In genomic region chr7:81570752-81571107, GRCm38 (mm10) we compare ENCODE assay signal across 8 mouse cellular contexts. TPM values are rescaled to one million over a fixed set of nuclear protein-coding genes. Genes with fewer than 3 reads are reported as not detected.
DNase-seq lines count a peak whose midpoint lies in the region; ATAC-seq and TF ChIP-seq lines count a peak whose summit lies in the region.

No protein-coding gene starts in this region.

- WGBS in heart, embryonic 16.5 days = 2% methylated on average over 5 of the region's 5 CpGs
- WGBS in bone marrow, adult 2 months = 4% methylated on average over 5 of the region's 5 CpGs
- 5% methylated on average over 5 of the region's 5 CpGs for WGBS in hindbrain, embryonic 15.5 days
- 6% methylated on average over 5 of the region's 5 CpGs for WGBS in midbrain, embryonic 13.5 days

- H3K9me3 ChIP-seq in heart, embryonic 16.5 days (replicated peaks; ENCODE audit: control insufficient read depth, low read length) = no peaks in the 10 kb centered on the region
- no peaks in the 10 kb centered on the region for H3K9me3 ChIP-seq in hindbrain, embryonic 15.5 days
- H3K9me3 ChIP-seq in midbrain, embryonic 13.5 days = no peaks in the 10 kb centered on the region

- H3K4me2 ChIP-seq in heart, embryonic 16.5 days (ENCODE audit: low read depth, low read length) = peak overlapping the region; percentile 63
- H3K4me2 ChIP-seq in hindbrain, embryonic 15.5 days = peak overlapping the region; percentile 65
- peak overlapping the region; percentile 72 for H3K4me2 ChIP-seq in midbrain, embryonic 13.5 days (replicated peaks)

- intact Hi-C loops in heart, postnatal 14 days (cut with DNase I) = loop anchor here (1.0 to 5.0 kb wide), 2 partner anchors 47 to 223 kb away; partner anchors contain the start of gene Rps17

- peaks cover 24% of the 10 kb centered on the region for H3K4me1 ChIP-seq in heart, embryonic 16.5 days (ENCODE audit: control insufficient read depth, insufficient read depth, low read length)
- H3K4me1 ChIP-seq in bone marrow, adult 2 months (ENCODE audit: control insufficient read depth, insufficient read depth, low read length) = no peaks in the 10 kb centered on the region
- H3K4me1 ChIP-seq in hindbrain, embryonic 15.5 days (replicated peaks) = peaks cover 25% of the 10 kb centered on the region
- peaks cover 16% of the 10 kb centered on the region for H3K4me1 ChIP-seq in midbrain, embryonic 13.5 days (replicated peaks)

- TF ChIP-seq POLR2A in bone marrow, adult 2 months (IDR thresholded peaks at IDR 0.05; ENCODE audit: borderline replicate concordance, control insufficient read depth, low read depth, low read length) = no peak

- no peak for TF ChIP-seq CTCF in bone marrow, adult 2 months (IDR thresholded peaks at IDR 0.05; ENCODE audit: control insufficient read depth, insufficient read depth, low read length)

- 0 out of 2 replicates have a peak overlapping the region, but pooled peaks have one; percentile 49 for H3K9ac ChIP-seq in heart, embryonic 16.5 days (ENCODE audit: low read length)
- H3K9ac ChIP-seq in hindbrain, embryonic 15.5 days = no peak overlapping the region
- H3K9ac ChIP-seq in midbrain, embryonic 13.5 days (replicated peaks) = no peak overlapping the region

- DNase-seq in heart, postnatal 14 days = no peak
- no peak for DNase-seq in adrenal gland, adult 8-10 months
- DNase-seq in gastrocnemius, postnatal 10 days = no peak
- no peak for DNase-seq in MN1 (ENCODE audit: low spot score)

- H3K4me3 ChIP-seq in heart, embryonic 16.5 days (ENCODE audit: low read length) = peak overlapping the region; percentile 91
- peak overlapping the region; percentile 65 for H3K4me3 ChIP-seq in bone marrow, adult 2 months (replicated peaks; ENCODE audit: control insufficient read depth, low read depth, low read length)
- peak overlapping the region; percentile 69 for H3K4me3 ChIP-seq in hindbrain, embryonic 15.5 days
- peak overlapping the region; percentile 86 for H3K4me3 ChIP-seq in midbrain, embryonic 13.5 days (replicated peaks)

- no peaks in the 10 kb centered on the region for H3K27me3 ChIP-seq in heart, embryonic 16.5 days (ENCODE audit: control insufficient read depth, insufficient read depth, low read length)
- no peaks in the 10 kb centered on the region for H3K27me3 ChIP-seq in hindbrain, embryonic 15.5 days
- H3K27me3 ChIP-seq in midbrain, embryonic 13.5 days = no peaks in the 10 kb centered on the region

- H3K36me3 ChIP-seq in heart, embryonic 16.5 days (ENCODE audit: control insufficient read depth, insufficient read depth) = peaks cover 4% of the 10 kb centered on the region; the same call in 1 of the 2 replicates
- H3K36me3 ChIP-seq in hindbrain, embryonic 15.5 days = peaks cover 2% of the 10 kb centered on the region; the same call in 1 of the 2 replicates
- H3K36me3 ChIP-seq in midbrain, embryonic 13.5 days = 0 out of 2 replicates have a peak, but pooled peaks cover 4% of the 10 kb centered on the region

- ATAC-seq in heart, embryonic 16.5 days (replicated peaks; ENCODE audit: extremely low read depth, insufficient read depth, low FRiP score) = peak; percentile 14; the same call in 1 of the 2 replicates
- ATAC-seq in hindbrain, embryonic 15.5 days (ENCODE audit: low FRiP score, low read depth) = no peak
- peak; percentile 67; the same call in 1 of the 2 replicates for ATAC-seq in midbrain, embryonic 13.5 days

- H3K27ac ChIP-seq in heart, embryonic 16.5 days (ENCODE audit: low read length) = peak overlapping the region; percentile 98
- peak overlapping the region; percentile 99; the same call in 1 of the 2 replicates for H3K27ac ChIP-seq in bone marrow, adult 2 months (ENCODE audit: control insufficient read depth, insufficient read depth, low read depth, low read length, poor library complexity)
- peak overlapping the region; percentile 92; the same call in 1 of the 2 replicates for H3K27ac ChIP-seq in hindbrain, embryonic 15.5 days (replicated peaks)
- no peak overlapping the region for H3K27ac ChIP-seq in midbrain, embryonic 13.5 days

RNA-seq across cellular contexts. Expression of gene Whamm, which starts 0.3 kb away (rescaled TPM):
- polyA plus RNA-seq in heart, embryonic 16.5 days (2015; fragmentation: Nextera tagmentation; extraction: Ambion mirVana) = 3.9 and 4.2 TPM in 2 replicates
- 1 to 10 TPM; 8.6 to 9.1 TPM for total RNA-seq in heart, postnatal 14 days (2021)
- polyA plus RNA-seq in bone marrow, adult 2 months (2011; ENCODE audit: insufficient read depth, insufficient read length, low replicate concordance, missing spikeins) = 11.3 and 18.2 TPM in 2 replicates
- polyA plus RNA-seq in hindbrain, embryonic 15.5 days (2015; fragmentation: Nextera tagmentation; extraction: Ambion mirVana) = 5.5 and 6.6 TPM in 2 replicates
- 4.3 and 5.5 TPM in 2 replicates for polyA plus RNA-seq in midbrain, embryonic 13.5 days (2015; fragmentation: Nextera tagmentation; extraction: Ambion mirVana)
- total RNA-seq in adrenal gland, adult 8-10 months (2022) = 10 to 100 TPM; 20.7 to 32.3 (median 29.1) TPM
- 1 to 10 TPM; 5.9 to 6.5 TPM for total RNA-seq in gastrocnemius, postnatal 10 days (2021)

RNA-seq across cellular contexts. Expression of gene Fsd2, which starts 4.0 kb away (rescaled TPM):
- polyA plus RNA-seq in heart, embryonic 16.5 days (2015; fragmentation: Nextera tagmentation; extraction: Ambion mirVana) = 76.3 and 83.4 TPM in 2 replicates
- 100 to 1,000 TPM; 241 to 254 TPM for total RNA-seq in heart, postnatal 14 days (2021)
- 0.75 and 1.1 TPM in 2 replicates for polyA plus RNA-seq in bone marrow, adult 2 months (2011; ENCODE audit: insufficient read depth, insufficient read length, low replicate concordance, missing spikeins)
- 0.12 and 0.29 TPM in 2 replicates for polyA plus RNA-seq in hindbrain, embryonic 15.5 days (2015; fragmentation: Nextera tagmentation; extraction: Ambion mirVana)
- 0.20 and 0.34 TPM in 2 replicates for polyA plus RNA-seq in midbrain, embryonic 13.5 days (2015; fragmentation: Nextera tagmentation; extraction: Ambion mirVana)
- total RNA-seq in adrenal gland, adult 8-10 months (2022) = 1 to 10 TPM in 3 of 4 experiments, under 1 TPM in 1; 0.66 to 3.4 (median 1.0) TPM
- total RNA-seq in gastrocnemius, postnatal 10 days (2021) = 100 to 1,000 TPM; 195 to 220 TPM

Comparison
In these comparisons a context has a peak if more than half of its experiments do, and no peak if none do; other contexts are left out.
1. RNA of gene Fsd2, which starts 4.0 kb away (polyA plus RNA-seq): 76.3 to 83.4 TPM in heart, embryonic 16.5 days; 0.75 to 1.1 TPM in bone marrow, adult 2 months, 0.20 to 0.34 TPM in midbrain, embryonic 13.5 days and 0.12 to 0.29 TPM in hindbrain, embryonic 15.5 days; every median in the first group is over 10 times any median in the second.
2. Peak in every context shown above with its lines, with median percentiles within 50 percentile points of each other: H3K4me2 ChIP-seq and H3K4me3 ChIP-seq.